Mouse (Mus musculus) MEL (cell line): Measurements from ENCODE around the gene Cyp17a1. TPM values are rescaled to one million over a fixed set of nuclear protein-coding genes. Genes with fewer than 3 reads are reported as not detected.

Source experiments
- DNase-seq: peaks from one replicate; pipeline ENCODE4 v3.0.0; 2011; ENCODE audit warnings: low read depth, low spot score
- H3K27ac ChIP-seq: 2 replicates; pipeline ENCODE4 v1.5.1; 2012; ENCODE audit warnings: low read depth, mild to moderate bottlenecking, control low read depth, low read length, moderate library complexity; ENCODE audit not compliant: control insufficient read depth
- H3K27me3 ChIP-seq, 2 experiments: fragments of 150-350 bp in 1 of 2; sonication (generic) in 1 of 2; 2 replicates each; pipeline ENCODE4 v1.6.1; 2012; ENCODE audit warnings: low read length in 2 of 2, mild to moderate bottlenecking in 2 of 2, improper control_type of control experiment in 1 of 2, moderate library complexity in 1 of 2; ENCODE audit not compliant: insufficient read depth in 2 of 2, control insufficient read depth in 1 of 2
- H3K36me3 ChIP-seq, 2 experiments: 2 replicates each; pipeline ENCODE4 v1.6.1; 2012 to 2014; ENCODE audit warnings: low read length in 2 of 2, improper control_type of control experiment in 1 of 2, inconsistent platforms in 1 of 2, mild to moderate bottlenecking in 1 of 2; ENCODE audit not compliant: insufficient read depth in 2 of 2, control insufficient read depth in 1 of 2
- H3K4me1 ChIP-seq, 2 experiments: fragments of 150-350 bp in 1 of 2; sonication (generic) in 1 of 2; 2 replicates each; pipeline ENCODE4 v1.6.1; 2012; ENCODE audit warnings: low read length in 2 of 2, improper control_type of control experiment in 1 of 2, mild to moderate bottlenecking in 1 of 2; ENCODE audit not compliant: insufficient read depth in 2 of 2, control insufficient read depth in 1 of 2
- H3K4me3 ChIP-seq, 2 experiments: fragments of 150-350 bp in 1 of 2; sonication (generic) in 1 of 2; 2 replicates each; pipeline ENCODE4 v1.5.1; 2012; ENCODE audit warnings: low read depth in 2 of 2, low read length in 2 of 2, mild to moderate bottlenecking in 2 of 2, moderate library complexity in 2 of 2, control low read depth in 1 of 2, improper control_type of control experiment in 1 of 2; ENCODE audit not compliant: control insufficient read depth in 1 of 2, insufficient read depth in 1 of 2
- H3K79me2 ChIP-seq: 2 replicates; pipeline ENCODE4 v1.6.1; 2012; ENCODE audit warnings: mild to moderate bottlenecking, low read length, moderate library complexity; ENCODE audit not compliant: control insufficient read depth, poor library complexity, insufficient read depth
- H3K9ac ChIP-seq: 2 replicates; pipeline ENCODE4 v1.6.1; 2012; ENCODE audit warnings: low read depth, mild to moderate bottlenecking, control low read depth, low read length, moderate library complexity; ENCODE audit not compliant: control insufficient read depth, poor library complexity, severe bottlenecking
- H3K9me3 ChIP-seq: fragments of 150-350 bp; sonication (generic); replicated peaks from 2 replicates; pipeline ENCODE4 v1.6.1; 2012; ENCODE audit warnings: mild to moderate bottlenecking, low read length, improper control_type of control experiment, moderate library complexity; ENCODE audit not compliant: insufficient read depth
- BHLHE40 ChIP-seq: IDR thresholded peaks from 2 replicates; pipeline ENCODE4 v1.6.1; 2012; ENCODE audit warnings: low read depth, mild to moderate bottlenecking, inconsistent platforms, low read length, improper control_type of control experiment, borderline replicate concordance
- CHD2 ChIP-seq: IDR thresholded peaks from 2 replicates; pipeline ENCODE4 v1.6.1; 2011; ENCODE audit warnings: low read length, improper control_type of control experiment
- CTCF ChIP-seq, 3 experiments: IDR thresholded peaks in 2 of 3; conservative IDR thresholded peaks in 1 of 3; 2 replicates each; pipeline ENCODE4 v1.5.1; 2011 to 2012; ENCODE audit warnings: low read length in 3 of 3, low read depth in 2 of 3, mild to moderate bottlenecking in 2 of 3, improper control_type of control experiment in 1 of 3, inconsistent platforms in 1 of 3, mixed read lengths in 1 of 3, moderate library complexity in 1 of 3; ENCODE audit not compliant: control insufficient read depth in 1 of 3, insufficient read depth in 1 of 3, poor library complexity in 1 of 3, severe bottlenecking in 1 of 3
- E2F4 ChIP-seq: IDR thresholded peaks from 2 replicates; pipeline ENCODE4 v1.6.1; 2011; ENCODE audit warnings: low read depth, low read length, improper control_type of control experiment, borderline replicate concordance
- ETS1 ChIP-seq: IDR thresholded peaks from 2 replicates; pipeline ENCODE4 v1.6.1; 2012; ENCODE audit warnings: low read depth, mild to moderate bottlenecking, inconsistent platforms, low read length, improper control_type of control experiment, moderate library complexity
- GATA1 ChIP-seq: IDR thresholded peaks from 2 replicates; pipeline ENCODE4 v1.6.1; 2011; ENCODE audit warnings: low read depth, low read length, improper control_type of control experiment
- JUND ChIP-seq: IDR thresholded peaks from 2 replicates; pipeline ENCODE4 v1.6.1; 2011; ENCODE audit warnings: low read depth, mild to moderate bottlenecking, improper control_type of control experiment, low read length
- KAT2A ChIP-seq: conservative IDR thresholded peaks from 2 replicates; pipeline ENCODE4 v1.6.1; 2012; ENCODE audit warnings: low read depth, low read length, improper control_type of control experiment, inconsistent platforms
- MAFK ChIP-seq: IDR thresholded peaks from 2 replicates; pipeline ENCODE4 v1.6.1; 2011; ENCODE audit warnings: low read depth, mild to moderate bottlenecking, low read length, improper control_type of control experiment, borderline replicate concordance
- MXI1 ChIP-seq: IDR thresholded peaks from 2 replicates; pipeline ENCODE4 v1.6.1; 2011; ENCODE audit warnings: mild to moderate bottlenecking, low read depth, low read length, improper control_type of control experiment
- MYB ChIP-seq: IDR thresholded peaks from 2 replicates; pipeline ENCODE4 v1.6.1; 2011; ENCODE audit warnings: mild to moderate bottlenecking, low read depth, low read length, improper control_type of control experiment
- NELFE ChIP-seq: IDR thresholded peaks from 2 replicates; pipeline ENCODE4 v1.6.1; 2011; ENCODE audit warnings: low read depth, low read length, improper control_type of control experiment
- NRF1 ChIP-seq: IDR thresholded peaks from 2 replicates; pipeline ENCODE4 v1.6.1; 2014; ENCODE audit warnings: low read depth, mild to moderate bottlenecking, inconsistent platforms, low read length, improper control_type of control experiment, moderate library complexity; ENCODE audit not compliant: poor library complexity, insufficient read depth, severe bottlenecking
- POLR2A ChIP-seq, 2 experiments: IDR thresholded peaks; 2 replicates each; pipeline ENCODE4 v1.6.1; 2011 to 2012; ENCODE audit warnings: low read length in 2 of 2, mild to moderate bottlenecking in 2 of 2, control low read depth in 1 of 2, improper control_type of control experiment in 1 of 2, low read depth in 1 of 2, moderate library complexity in 1 of 2; ENCODE audit not compliant: control insufficient read depth in 1 of 2, insufficient read depth in 1 of 2, poor library complexity in 1 of 2
- POLR2AphosphoS2 ChIP-seq: IDR thresholded peaks from 2 replicates; pipeline ENCODE4 v1.6.1; 2011; ENCODE audit warnings: low read length, improper control_type of control experiment
- RAD21 ChIP-seq: IDR thresholded peaks from 2 replicates; pipeline ENCODE4 v1.6.1; 2011; ENCODE audit warnings: mild to moderate bottlenecking, low read depth, low read length, improper control_type of control experiment
- SIN3A ChIP-seq: IDR thresholded peaks from 2 replicates; pipeline ENCODE4 v1.6.1; 2012; ENCODE audit warnings: low read length, improper control_type of control experiment, inconsistent platforms
- SMC3 ChIP-seq: IDR thresholded peaks from 2 replicates; pipeline ENCODE4 v1.6.1; 2011; ENCODE audit warnings: low read depth, low read length, improper control_type of control experiment
- USF1 ChIP-seq: IDR thresholded peaks from 2 replicates; pipeline ENCODE4 v1.6.1; 2014; ENCODE audit warnings: low read depth, mild to moderate bottlenecking, inconsistent platforms, low read length, improper control_type of control experiment, moderate library complexity
- ZC3H11A ChIP-seq: IDR thresholded peaks from 2 replicates; pipeline ENCODE4 v1.6.1; 2012; ENCODE audit warnings: low read depth, mild to moderate bottlenecking, inconsistent platforms, low read length, improper control_type of control experiment
- ZMIZ1 ChIP-seq: IDR thresholded peaks from 2 replicates; pipeline ENCODE4 v1.6.1; 2012; ENCODE audit warnings: low read depth, mild to moderate bottlenecking, inconsistent platforms, low read length, improper control_type of control experiment, moderate library complexity
- polyA plus RNA-seq, 2 experiments: library from polyadenylated mRNA; stranded (reverse) in 1 of 2; unstranded in 1 of 2; fragments of >175 nt in 1 of 2; fragments of >200 nt in 1 of 2; gene quantifications; 2 replicates each; pipeline versions ENCODE4 v1.2.1 to v1.2.4; 2012; ENCODE audit warnings: low replicate concordance in 2 of 2, low read depth in 1 of 2; ENCODE audit not compliant: insufficient read length in 2 of 2, insufficient read depth in 1 of 2, missing spikeins in 1 of 2
- total RNA-seq: library from RNA; depleted of rRNA; stranded (reverse); fragments of 300-350 nt; gene quantifications from 2 replicates; pipeline ENCODE4 v1.2.3, GENCODE M21; 2012

Gene Cyp17a1
- total and polyA plus RNA-seq, 3 experiments: not detected

- H3K27ac ChIP-seq: no peak overlapping the region
- H3K9ac ChIP-seq: no peak overlapping the region
- no peaks in the 10 kb centered on the region for H3K9me3 ChIP-seq
- no peak overlapping the region for H3K4me3 ChIP-seq
- peaks cover 0 to 23% of the 10 kb centered on the region in 2 experiments; a peak in 2 of 4 replicates for H3K36me3 ChIP-seq
- H3K4me1 ChIP-seq: peaks cover 0 to 20% of the 10 kb centered on the region in 2 experiments; a peak in 2 of 4 replicates
- peaks cover 0 to 2% of the 10 kb centered on the region in 2 experiments; a peak in 1 of 4 replicates for H3K27me3 ChIP-seq
- no peak for DNase-seq
- H3K79me2 ChIP-seq: no peaks in the 10 kb centered on the region
- TF ChIP-seq POLR2AphosphoS2 (no peak), ZMIZ1 (no peak), RAD21 (no peak), KAT2A (no peak), SIN3A (no peak), NRF1 (no peak), E2F4 (no peak), POLR2A (IDR thresholded peaks at IDR 0.05; ENCODE audit: control insufficient read depth in 1 of 2, insufficient read depth in 1 of 2, low read depth in 1 of 2, low read length in 2 of 2, poor library complexity in 1 of 2) (no peak), ZC3H11A (no peak), ETS1 (no peak), CHD2 (no peak), BHLHE40 (no peak), MXI1 (no peak), GATA1 (no peak), MAFK (no peak)
Measured at GRCm38 (mm10) chr19:46675641-46676040, 2.7 kb upstream of the Cyp17a1 start.

GRCm38 (mm10) chr19:46670691-46671090 is 2.3 kb downstream of the Cyp17a1 start:
- H3K4me3 ChIP-seq: peak overlapping the region; percentile 25 to 39
- TF ChIP-seq MYB (no peak), USF1 (no peak), JUND (no peak), CTCF (IDR thresholded peaks at IDR 0.05 in 2 of 3, conservative IDR thresholded peaks at IDR 0.05 in 1 of 3; ENCODE audit: control insufficient read depth in 1 of 3, insufficient read depth in 1 of 3, low read depth in 2 of 3, low read length in 3 of 3, poor library complexity in 1 of 3, severe bottlenecking in 1 of 3) (peak; percentile 85 to 100 (median 99); a peak in 5 of 6 replicates), SMC3 (peak; percentile 98), POLR2AphosphoS2 (no peak), ZC3H11A (peak; percentile 100), SIN3A (0 out of 2 replicates have a peak, but pooled peaks have one; percentile 57), NELFE (no peak), CHD2 (no peak)
- H3K9ac ChIP-seq: peak overlapping the region; percentile 27; the same call in 1 of the 2 replicates
- H3K9me3 ChIP-seq: no peaks in the 10 kb centered on the region
- no peak overlapping the region for H3K27ac ChIP-seq
- H3K36me3 ChIP-seq: peaks cover 0 to 18% of the 10 kb centered on the region in 2 experiments; a peak in 2 of 4 replicates
- no peaks in the 10 kb centered on the region for H3K79me2 ChIP-seq
- peaks cover 6 to 27% of the 10 kb centered on the region in 2 experiments for H3K4me1 ChIP-seq
- peak; percentile 80 for DNase-seq
- H3K27me3 ChIP-seq: no peaks in the 10 kb centered on the region
